Mouse (Mus musculus) 416B (cell line): ENCODE measurements around the gene Themis.
A peak's percentile ranks its signal among the peaks of the same experiment; 100 is the strongest.

Experiments used
- DNase-seq: peaks from one replicate; pipeline ENCODE4 v3.0.0; 2011; ENCODE audit warnings: low read depth

Gene Themis

GRCm38 (mm10) chr10:28805160-28805559 is 137.0 kb downstream of the Themis start:
- DNase-seq = no peak

DNA sequence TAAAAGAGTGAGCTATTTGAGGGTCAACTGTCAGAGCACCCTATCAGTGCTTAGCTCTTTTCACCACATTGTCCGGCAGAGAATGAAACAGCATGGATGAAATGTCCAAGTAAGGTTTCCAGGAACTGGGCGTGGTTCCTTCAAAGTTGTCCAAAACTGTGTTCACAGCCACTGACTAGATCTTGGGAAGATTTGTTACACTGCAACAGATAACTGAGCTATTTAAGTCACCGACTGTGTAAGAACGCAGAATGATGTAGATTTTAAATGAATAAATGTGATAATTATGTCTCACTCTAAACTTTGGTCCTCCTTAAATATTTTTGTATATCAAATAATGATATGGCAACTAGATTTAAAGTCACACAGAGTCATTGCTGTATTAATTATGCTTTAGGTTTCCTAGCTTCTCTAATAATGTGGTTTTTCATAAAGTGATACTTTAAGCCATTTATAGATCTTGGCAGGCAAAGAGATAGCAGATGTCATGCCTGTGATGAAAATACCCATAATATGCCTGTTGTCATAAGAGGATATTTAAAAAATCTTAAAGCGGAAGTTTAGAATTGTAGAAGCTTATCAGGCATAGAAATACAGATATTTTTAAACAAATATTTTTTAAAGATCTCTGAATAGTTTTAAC is 143.9 kb downstream of the Themis start:
- no peak for DNase-seq

DNA sequence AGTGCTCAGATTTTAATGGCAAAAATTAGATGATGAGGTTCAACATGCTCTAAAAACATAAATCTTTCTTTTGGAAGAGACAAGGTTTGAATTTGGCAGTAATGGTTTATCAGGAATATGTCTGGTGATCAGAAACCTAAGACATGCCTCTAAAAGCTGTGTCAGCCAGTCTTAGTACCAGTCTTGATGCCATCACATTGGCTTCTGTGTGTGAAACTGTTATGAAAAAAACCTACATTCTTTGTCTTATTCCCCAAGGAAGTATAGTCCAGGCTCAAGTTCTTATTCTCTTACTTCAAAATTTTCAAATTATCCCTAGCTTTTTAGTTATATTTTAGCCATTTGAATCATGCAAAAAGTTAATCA is 144.4 kb downstream of the Themis start:
- no peak for DNase-seq

DNA sequence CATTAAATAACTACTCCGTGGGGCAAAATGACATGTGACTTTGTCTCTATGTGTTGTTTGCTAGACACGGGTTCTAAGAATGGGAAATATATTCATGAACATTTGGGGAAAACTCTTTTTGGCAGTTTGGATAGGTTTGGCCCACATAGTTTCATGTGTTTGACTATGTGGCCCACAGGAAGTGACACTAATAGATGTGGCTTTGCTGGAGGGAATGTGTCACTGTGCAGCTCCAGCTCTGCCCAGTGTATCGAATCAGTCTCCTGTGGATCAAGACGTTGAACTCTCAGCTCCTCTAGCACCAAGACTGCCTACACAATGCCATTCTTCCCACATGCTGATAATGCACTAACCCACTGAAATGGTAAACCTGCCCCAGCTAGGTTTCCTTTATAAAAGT is 148.0 kb downstream of the Themis start:
- DNase-seq = peak; percentile 24

DNA sequence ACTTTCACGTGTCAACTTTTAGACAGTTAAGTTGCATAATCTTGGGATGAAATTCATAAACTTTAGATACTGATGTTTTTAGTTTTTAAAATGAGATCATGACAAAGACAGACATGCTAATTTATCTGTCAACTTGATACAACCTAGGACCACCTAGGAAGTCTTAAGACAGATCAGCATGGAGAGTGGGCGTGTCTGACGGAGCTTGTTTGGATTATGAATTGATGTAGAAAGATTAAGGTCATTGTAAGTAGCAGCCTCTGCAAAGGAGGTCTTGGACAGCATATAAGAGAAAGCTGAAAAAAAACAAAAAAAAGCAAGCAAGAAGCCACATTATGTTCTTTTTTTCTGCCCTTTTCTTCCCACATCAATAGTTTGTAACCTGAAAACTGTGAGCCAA is 154.2 kb downstream of the Themis start:
- no peak for DNase-seq

DNA sequence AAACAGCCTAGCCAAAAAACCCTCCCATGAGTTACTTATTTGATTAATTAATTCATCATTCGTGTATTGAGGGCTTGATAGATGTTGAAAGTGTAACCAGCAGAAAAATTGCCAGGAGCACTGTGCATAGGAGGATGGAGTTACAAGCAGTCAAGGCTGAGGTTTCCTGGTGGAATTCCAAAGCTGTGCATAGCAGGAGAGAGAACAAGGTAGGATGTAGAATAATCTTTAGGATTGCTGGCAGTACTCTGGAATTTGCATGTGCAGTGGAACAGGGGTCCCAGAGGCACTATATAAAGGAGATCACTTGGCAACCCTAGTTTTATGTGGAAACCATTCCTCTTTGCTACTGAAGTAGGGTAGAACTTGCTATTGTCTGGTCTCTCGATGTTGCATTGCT is 174.4 kb downstream of the Themis start:
- DNase-seq = no peak

- peak; percentile 66 for DNase-seq
Observed at GRCm38 (mm10) chr10:28843755-28844717, 175.9 kb downstream of the Themis start.

- DNase-seq = no peak
Observed at GRCm38 (mm10) chr10:28856154-28856553, 188.0 kb downstream of the Themis start.

GRCm38 (mm10) chr10:28870580-28871354 is 202.6 kb downstream of the Themis start:
- no peak for DNase-seq

- no peak for DNase-seq
Observed at GRCm38 (mm10) chr10:28874605-28875004, 206.4 kb downstream of the Themis start.

GRCm38 (mm10) chr10:28887643-28888042 is 219.5 kb downstream of the Themis start:
- no peak for DNase-seq

DNA sequence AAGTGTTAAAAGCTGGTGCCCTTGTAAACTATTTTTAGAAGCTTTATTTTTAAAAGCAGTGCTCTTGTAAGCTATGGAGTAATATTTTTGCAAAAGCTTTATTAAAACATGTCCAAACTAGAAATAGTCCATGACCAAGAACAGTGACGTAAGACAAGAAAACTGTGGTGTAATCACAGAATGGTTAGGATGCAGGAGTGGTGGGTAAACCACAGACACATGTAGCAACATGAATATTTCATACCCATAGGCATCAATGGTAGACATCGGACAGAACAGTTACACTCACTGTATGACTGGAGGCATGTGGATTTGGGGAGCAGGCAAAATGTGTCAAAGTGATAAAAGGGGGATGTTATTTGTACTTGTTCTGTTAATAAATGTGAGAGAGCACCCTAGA is 222.7 kb downstream of the Themis start:
- DNase-seq = peak; percentile 22

DNA sequence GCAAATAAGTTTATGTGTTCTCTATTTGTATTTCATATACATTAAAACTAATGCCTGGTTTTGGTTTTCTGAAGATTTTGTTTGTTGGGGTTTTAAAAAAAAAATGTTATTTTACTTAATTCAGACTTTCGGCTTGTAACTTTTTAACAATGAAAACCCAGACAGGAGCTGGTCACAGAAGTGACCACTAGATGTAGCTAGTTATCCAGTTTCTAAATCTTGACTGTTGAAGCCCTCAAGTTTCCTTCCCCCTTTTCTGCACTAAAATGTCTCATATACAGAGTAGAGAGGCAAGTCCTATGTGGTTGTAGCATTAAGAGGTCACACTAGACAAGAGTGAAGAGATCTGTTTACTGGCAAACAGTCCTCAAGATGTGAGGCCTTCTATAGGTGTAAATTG is 230.2 kb downstream of the Themis start:
- peak; percentile 45 for DNase-seq
